Mouse (Mus musculus): ENCODE measurements at regions not wholly inside any gene's neighbourhood (a gene's known extent, or its start where the extent isn't known, plus 50 kb on each side); places are given as distances from the start of the nearest gene placed in this dataset.

DNA sequence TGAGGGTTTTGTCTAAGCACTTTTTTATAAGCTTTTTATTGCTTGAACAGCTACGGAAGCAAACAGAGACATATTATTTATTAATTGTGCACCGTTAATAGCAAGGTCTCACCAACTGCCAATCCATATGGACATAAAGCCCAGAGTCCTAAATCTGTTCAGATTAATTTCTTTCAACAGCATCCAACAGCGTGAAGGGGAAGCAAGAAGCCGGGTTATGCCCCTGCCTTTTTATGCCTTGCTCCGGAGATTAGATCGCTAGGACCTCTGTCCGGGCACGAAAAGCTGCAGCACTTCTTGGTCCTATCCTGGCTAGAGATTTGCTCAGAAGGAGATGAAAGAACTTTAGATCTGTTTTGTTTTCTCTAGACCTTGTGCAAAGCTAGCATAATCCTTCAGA lies 289.6 kb upstream of the Epha7 start:
- H3K36me3 ChIP-seq (ENCODE audit: control insufficient read depth, insufficient read depth, low read length): no peaks in the 10 kb centered on the region
- H3K27ac ChIP-seq (replicated peaks; ENCODE audit: low read depth, low read length): no peak overlapping the region
- no peak overlapping the region for H3K9ac ChIP-seq (ENCODE audit: low read depth, low read length)
- H3K9me3 ChIP-seq (ENCODE audit: control insufficient read depth, low read length): no peaks in the 10 kb centered on the region
- WGBS: 72% methylated on average over 8 of the region's 8 CpGs
- H3K27me3 ChIP-seq (replicated peaks; ENCODE audit: control insufficient read depth, insufficient read depth, low read length): no peaks in the 10 kb centered on the region
- no peak overlapping the region for H3K4me3 ChIP-seq (ENCODE audit: low read depth, low read length)
- no peak overlapping the region for H3K4me2 ChIP-seq (ENCODE audit: low read depth, low read length)
- DNase-seq (ENCODE audit: low spot score) (no peak), ATAC-seq (ENCODE audit: low read depth) (no peak)
- no peaks in the 10 kb centered on the region for H3K4me1 ChIP-seq (ENCODE audit: control insufficient read depth, insufficient read depth, low read length)

DNA sequence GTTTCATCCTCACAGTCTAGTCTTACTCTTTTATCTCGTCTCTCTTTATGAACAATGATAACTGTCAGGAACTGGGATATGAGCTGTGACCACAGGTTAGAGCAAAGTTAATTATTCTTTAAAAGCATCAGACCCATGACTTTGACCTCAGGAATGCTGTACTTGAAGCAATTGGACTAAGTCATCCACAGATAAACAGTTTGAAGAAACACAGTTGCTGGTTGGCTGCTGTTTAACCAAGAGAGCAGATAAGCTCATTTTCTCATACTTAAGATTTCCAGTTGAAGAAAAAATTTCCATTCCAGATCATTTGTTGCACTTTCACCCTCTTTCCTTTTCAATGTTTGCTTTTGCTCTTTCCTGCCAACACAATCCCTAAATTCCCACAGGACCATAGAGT lies 270.7 kb upstream of the Epha7 start:
- 41% methylated on average over 1 of the region's 1 CpGs for WGBS
- Histone ChIP-seq H3K9ac (ENCODE audit: low read depth, low read length) (no peak overlapping the region), H3K4me3 (ENCODE audit: low read depth, low read length) (no peak overlapping the region), H3K9me3 (ENCODE audit: control insufficient read depth, low read length) (no peaks in the 10 kb centered on the region), H3K4me2 (ENCODE audit: low read depth, low read length) (no peak overlapping the region), H3K27ac (replicated peaks; ENCODE audit: low read depth, low read length) (no peak overlapping the region), H3K4me1 (ENCODE audit: control insufficient read depth, insufficient read depth, low read length) (no peaks in the 10 kb centered on the region), H3K36me3 (ENCODE audit: control insufficient read depth, insufficient read depth, low read length) (no peaks in the 10 kb centered on the region), H3K27me3 (replicated peaks; ENCODE audit: control insufficient read depth, insufficient read depth, low read length) (no peaks in the 10 kb centered on the region)
- ATAC-seq (ENCODE audit: low read depth) (no peak), DNase-seq (ENCODE audit: low spot score) (peak; percentile 10)

DNA sequence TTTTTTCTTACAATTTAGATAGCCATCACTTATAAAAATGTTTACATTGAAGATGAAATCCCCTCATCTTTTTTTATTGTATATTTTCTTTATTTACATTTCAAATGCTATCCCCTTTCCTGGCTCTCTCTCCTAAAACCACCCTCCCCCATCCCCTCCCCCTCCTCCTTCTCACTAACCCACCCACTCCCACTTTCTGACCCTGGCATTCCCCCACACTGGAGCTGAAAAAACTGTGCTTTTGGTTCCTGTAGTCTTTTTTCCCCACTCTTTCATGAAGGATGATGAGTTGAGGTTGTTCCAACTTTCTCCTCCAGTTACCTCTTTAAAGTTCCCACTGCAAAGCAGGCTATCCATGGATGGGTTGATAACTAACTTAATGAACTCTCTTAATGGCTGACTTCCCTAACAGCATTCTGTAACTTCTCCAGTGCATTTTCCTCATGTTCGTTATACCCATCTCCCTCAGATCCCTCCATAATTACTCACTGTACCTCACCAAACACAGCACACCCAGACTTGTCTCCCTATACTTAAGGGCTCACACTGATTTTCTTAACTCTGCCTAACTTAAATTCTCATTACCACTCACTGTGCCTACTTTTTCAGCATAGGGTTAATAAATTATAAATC lies 270.1 kb upstream of the Epha7 start:
- H3K27ac ChIP-seq (replicated peaks; ENCODE audit: low read depth, low read length): no peak overlapping the region
- H3K9me3 ChIP-seq (ENCODE audit: control insufficient read depth, low read length): no peaks in the 10 kb centered on the region
- no peak overlapping the region for H3K4me3 ChIP-seq (ENCODE audit: low read depth, low read length)
- 48% methylated on average over 1 of the region's 1 CpGs for WGBS
- H3K27me3 ChIP-seq (replicated peaks; ENCODE audit: control insufficient read depth, insufficient read depth, low read length): no peaks in the 10 kb centered on the region
- H3K4me2 ChIP-seq (ENCODE audit: low read depth, low read length): no peak overlapping the region
- DNase-seq (ENCODE audit: low spot score) (no peak), ATAC-seq (ENCODE audit: low read depth) (no peak)
- no peaks in the 10 kb centered on the region for H3K4me1 ChIP-seq (ENCODE audit: control insufficient read depth, insufficient read depth, low read length)
- H3K9ac ChIP-seq (ENCODE audit: low read depth, low read length): no peak overlapping the region
- H3K36me3 ChIP-seq (ENCODE audit: control insufficient read depth, insufficient read depth, low read length): no peaks in the 10 kb centered on the region

DNA sequence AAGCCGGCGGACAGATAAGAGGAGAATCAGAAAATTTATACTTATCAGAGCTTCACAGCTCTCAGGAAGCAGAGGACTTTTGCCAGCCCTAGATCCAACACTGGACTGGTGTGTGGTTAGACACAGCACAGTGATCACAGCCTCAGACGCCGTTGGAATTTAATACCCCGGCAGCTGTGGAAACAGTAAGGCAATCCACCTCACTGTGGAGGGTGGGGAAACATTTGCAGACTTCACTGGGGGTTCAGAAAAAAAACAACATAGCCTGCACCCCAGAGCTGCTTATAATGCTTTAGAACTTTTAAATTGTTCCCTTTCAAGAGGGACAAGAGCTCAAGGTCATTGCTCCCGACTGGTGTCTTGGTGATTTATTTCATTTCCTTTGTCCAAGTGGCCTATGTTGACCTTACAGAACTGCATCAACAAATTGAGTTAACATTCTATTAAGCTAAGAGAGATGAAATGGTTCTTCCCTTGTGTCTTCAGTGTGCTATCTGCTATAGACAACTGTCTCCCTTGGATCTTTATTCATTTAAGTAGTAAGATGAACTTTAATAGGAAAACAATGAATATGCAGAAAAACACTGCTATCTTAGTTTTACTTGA lies 264.6 kb upstream of the Epha7 start:
- ATAC-seq (ENCODE audit: low read depth) (peak; percentile 87), DNase-seq (ENCODE audit: low spot score) (peak; percentile 63)
- no peak overlapping the region for H3K27ac ChIP-seq (replicated peaks; ENCODE audit: low read depth, low read length)
- no peaks in the 10 kb centered on the region for H3K36me3 ChIP-seq (ENCODE audit: control insufficient read depth, insufficient read depth, low read length)
- H3K4me1 ChIP-seq (ENCODE audit: control insufficient read depth, insufficient read depth, low read length): peaks cover 5% of the 10 kb centered on the region; the same call in 1 of the 2 replicates
- H3K9ac ChIP-seq (ENCODE audit: low read depth, low read length): no peak overlapping the region
- H3K4me3 ChIP-seq (ENCODE audit: low read depth, low read length): no peak overlapping the region
- WGBS: 39% methylated on average over 6 of the region's 6 CpGs
- H3K4me2 ChIP-seq (ENCODE audit: low read depth, low read length): no peak overlapping the region
- no peaks in the 10 kb centered on the region for H3K9me3 ChIP-seq (ENCODE audit: control insufficient read depth, low read length)
- no peaks in the 10 kb centered on the region for H3K27me3 ChIP-seq (replicated peaks; ENCODE audit: control insufficient read depth, insufficient read depth, low read length)

DNA sequence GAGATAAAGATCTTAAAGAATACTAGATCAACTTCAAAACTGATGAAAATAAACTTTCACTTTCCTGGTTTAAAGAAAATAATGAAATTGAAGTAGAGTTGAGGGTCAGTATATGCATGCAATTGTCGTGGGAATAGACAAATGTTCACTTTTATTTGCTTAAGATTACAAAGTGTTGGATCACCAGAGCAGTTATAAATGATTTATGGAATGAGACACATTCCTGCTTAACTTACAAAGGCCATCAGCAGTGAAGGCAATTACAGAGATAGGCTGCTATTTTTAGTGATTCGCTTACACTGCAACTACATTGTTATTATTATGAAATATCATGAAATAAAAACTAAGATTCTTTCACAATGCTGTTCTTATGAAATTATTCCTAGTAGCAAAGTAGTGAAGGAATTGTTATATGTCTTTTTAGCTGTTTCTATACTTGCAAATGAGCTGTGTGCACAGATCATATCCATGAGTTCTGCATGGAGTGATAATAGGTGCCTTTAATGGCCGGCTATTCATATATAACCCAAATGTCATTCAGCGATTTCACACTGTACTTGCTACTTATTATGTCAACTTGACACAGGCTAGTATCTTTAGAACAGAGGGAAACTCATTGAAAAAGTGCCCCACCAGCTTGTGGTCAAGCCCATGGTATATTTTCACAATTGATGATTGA lies 241.7 kb upstream of the Epha7 start:
- WGBS: 85% methylated on average over 4 of the region's 4 CpGs
- H3K27me3 ChIP-seq (replicated peaks; ENCODE audit: control insufficient read depth, insufficient read depth, low read length): no peaks in the 10 kb centered on the region
- peak; percentile 2 for DNase-seq (ENCODE audit: low spot score)
- no peak overlapping the region for H3K4me3 ChIP-seq (ENCODE audit: low read depth, low read length)
- no peak overlapping the region for H3K27ac ChIP-seq (replicated peaks; ENCODE audit: low read depth, low read length)
- H3K4me2 ChIP-seq (ENCODE audit: low read depth, low read length): no peak overlapping the region
- no peaks in the 10 kb centered on the region for H3K36me3 ChIP-seq (ENCODE audit: control insufficient read depth, insufficient read depth, low read length)
- H3K9me3 ChIP-seq (ENCODE audit: control insufficient read depth, low read length): no peaks in the 10 kb centered on the region
- H3K9ac ChIP-seq (ENCODE audit: low read depth, low read length): no peak overlapping the region
- ATAC-seq (ENCODE audit: low read depth): no peak
- H3K4me1 ChIP-seq (ENCODE audit: control insufficient read depth, insufficient read depth, low read length): no peaks in the 10 kb centered on the region

DNA sequence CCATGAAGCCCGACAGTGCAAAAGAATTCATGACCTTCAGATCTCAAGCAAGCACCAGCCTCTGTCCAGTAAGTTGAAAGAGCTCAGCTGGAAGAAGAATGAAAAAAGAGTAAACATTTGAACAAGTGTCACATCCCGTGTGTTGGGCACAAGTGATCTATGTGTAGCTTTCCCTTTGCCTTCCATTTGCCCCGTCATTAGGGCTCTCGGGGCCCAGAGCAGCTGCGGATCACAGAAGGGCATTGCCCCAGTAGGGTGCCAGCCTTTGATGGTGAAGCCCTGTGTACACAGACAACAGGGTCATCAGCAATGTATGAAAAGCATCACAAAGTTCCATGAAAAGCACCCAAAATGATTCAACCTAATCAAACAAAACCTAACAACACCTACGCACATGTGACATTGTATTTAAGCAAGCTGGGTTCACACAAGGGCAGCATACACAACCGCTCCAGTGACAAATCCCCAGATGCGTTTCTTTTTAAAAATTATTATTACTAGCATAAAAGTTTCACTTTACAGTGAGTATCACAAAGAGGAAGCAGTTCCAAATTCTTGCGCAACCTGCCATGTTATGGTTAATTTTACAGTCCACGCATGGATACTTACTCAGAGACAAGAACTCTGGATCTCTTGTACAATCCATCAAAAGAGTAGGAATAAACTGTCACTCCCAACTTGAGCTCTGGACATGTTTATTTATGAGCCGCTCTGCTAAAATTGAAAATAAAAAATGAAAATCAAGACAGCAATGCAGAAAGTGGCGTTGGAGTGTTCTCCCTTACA lies 224.0 kb upstream of the Epha7 start:
- H3K9ac ChIP-seq (ENCODE audit: low read depth, low read length): no peak overlapping the region
- no peaks in the 10 kb centered on the region for H3K9me3 ChIP-seq (ENCODE audit: control insufficient read depth, low read length)
- ATAC-seq (ENCODE audit: low read depth): no peak
- DNase-seq (ENCODE audit: low spot score): no peak
- H3K36me3 ChIP-seq (ENCODE audit: control insufficient read depth, insufficient read depth, low read length): no peaks in the 10 kb centered on the region
- no peaks in the 10 kb centered on the region for H3K27me3 ChIP-seq (replicated peaks; ENCODE audit: control insufficient read depth, insufficient read depth, low read length)
- no peak overlapping the region for H3K27ac ChIP-seq (replicated peaks; ENCODE audit: low read depth, low read length)
- H3K4me2 ChIP-seq (ENCODE audit: low read depth, low read length): no peak overlapping the region
- 75% methylated on average over 12 of the region's 12 CpGs for WGBS
- no peak overlapping the region for H3K4me3 ChIP-seq (ENCODE audit: low read depth, low read length)
- no peaks in the 10 kb centered on the region for H3K4me1 ChIP-seq (ENCODE audit: control insufficient read depth, insufficient read depth, low read length)

Data from embryonic facial prominence, embryonic 14.5 days (tissue).